Mouse (Mus musculus) embryonic fibroblast, embryonic 13.5 days (primary cell): ENCODE results near the gene Eif2ak4.

Source experiments
- CTCF ChIP-seq: IDR thresholded peaks from 2 replicates; pipeline ENCODE4 v1.5.1; 2011; ENCODE audit warnings: mild to moderate bottlenecking, control low read depth, low read length, moderate library complexity, borderline replicate concordance; ENCODE audit not compliant: insufficient read depth
- POLR2A ChIP-seq: IDR thresholded peaks from 2 replicates; pipeline ENCODE4 v1.6.1; 2011; ENCODE audit warnings: low read depth, mild to moderate bottlenecking, control low read depth, low read length, moderate library complexity

- no peak for TF ChIP-seq CTCF
- TF ChIP-seq POLR2A: no peak
Measured at GRCm38 (mm10) chr2:118468354-118468753, 79.9 kb downstream of the Eif2ak4 start.
